Mouse (Mus musculus) right cerebral cortex, postnatal 14 days (tissue): ENCODE results near the gene Hal.

Experiments used
- DNase-seq: peaks from one replicate; pipeline ENCODE4 v3.0.0; 2022

Hal gene

GRCm38 (mm10) chr10:93488066-93488827 is at the start of gene Hal:
Gene Hal, plus strand, starts transcription at chr10:93488768.
- no peak for DNase-seq

GRCm38 (mm10) chr10:93441501-93441900 is 47.1 kb upstream of the Hal start:
- no peak for DNase-seq

DNA sequence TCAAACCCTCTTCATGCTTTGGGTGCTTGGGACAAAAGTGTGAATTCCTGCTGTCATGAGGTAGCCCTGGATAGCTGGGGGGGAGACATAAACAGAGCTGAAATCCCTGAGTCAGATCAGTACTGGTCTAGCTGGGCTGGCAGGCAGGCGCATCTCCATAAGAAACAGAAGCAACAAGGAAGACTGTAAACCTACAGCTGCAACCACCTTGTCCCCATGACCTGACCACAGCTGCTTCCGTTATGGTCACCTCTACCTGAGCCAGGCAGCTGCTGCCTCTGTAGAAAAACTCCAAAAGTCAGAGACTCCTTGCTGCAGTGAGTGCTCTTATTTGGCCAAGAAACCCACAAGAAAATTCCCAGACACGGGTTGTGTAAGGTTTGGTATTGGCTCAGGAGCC is 46.4 kb upstream of the Hal start:
- no peak for DNase-seq

DNA sequence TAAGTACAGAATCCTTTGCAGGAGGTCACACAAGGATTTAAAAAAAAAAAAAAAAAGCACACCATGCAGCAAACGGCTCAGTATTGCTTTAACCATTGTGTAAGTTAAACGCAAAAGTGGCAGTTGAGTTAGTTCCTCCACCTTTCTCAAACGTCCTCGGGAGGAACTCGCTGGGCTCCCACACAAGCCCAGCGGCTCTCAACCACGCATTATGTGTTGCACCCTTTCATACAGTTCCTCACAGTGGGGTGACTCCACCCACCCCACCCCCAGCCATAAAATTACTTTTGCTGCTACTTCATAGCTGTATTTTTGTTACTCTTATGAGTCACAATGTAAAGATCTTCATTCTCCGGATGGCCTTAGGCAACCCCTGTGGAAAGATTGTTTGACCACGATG is 44.2 kb upstream of the Hal start:
- DNase-seq, result no peak

- DNase-seq, result no peak
Observed at GRCm38 (mm10) chr10:93447398-93447797, 41.2 kb upstream of the Hal start.

DNA sequence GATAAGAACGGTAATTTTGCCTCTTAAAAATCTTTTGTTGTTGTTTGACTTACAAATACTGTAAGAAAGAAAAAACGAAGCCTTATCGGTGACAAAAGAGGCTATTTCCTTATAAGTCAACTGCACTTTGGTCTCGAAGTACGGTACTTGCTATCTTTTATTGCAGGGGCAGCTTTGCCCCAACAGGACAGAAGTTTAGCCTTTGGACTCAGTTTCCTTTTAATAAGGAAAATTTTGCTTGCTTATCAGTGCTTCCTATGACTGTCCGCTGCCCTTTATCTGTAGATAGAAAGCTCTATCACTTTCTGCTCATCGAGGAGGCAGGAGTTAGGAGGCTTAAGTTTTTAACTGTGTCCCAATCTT is 33.9 kb upstream of the Hal start:
- DNase-seq, result no peak

- no peak for DNase-seq
Observed at GRCm38 (mm10) chr10:93460106-93460505, 28.5 kb upstream of the Hal start.

- no peak for DNase-seq
Observed at GRCm38 (mm10) chr10:93462692-93463382, 25.7 kb upstream of the Hal start.

GRCm38 (mm10) chr10:93463611-93464010 is 25.0 kb upstream of the Hal start:
- no peak for DNase-seq

DNA sequence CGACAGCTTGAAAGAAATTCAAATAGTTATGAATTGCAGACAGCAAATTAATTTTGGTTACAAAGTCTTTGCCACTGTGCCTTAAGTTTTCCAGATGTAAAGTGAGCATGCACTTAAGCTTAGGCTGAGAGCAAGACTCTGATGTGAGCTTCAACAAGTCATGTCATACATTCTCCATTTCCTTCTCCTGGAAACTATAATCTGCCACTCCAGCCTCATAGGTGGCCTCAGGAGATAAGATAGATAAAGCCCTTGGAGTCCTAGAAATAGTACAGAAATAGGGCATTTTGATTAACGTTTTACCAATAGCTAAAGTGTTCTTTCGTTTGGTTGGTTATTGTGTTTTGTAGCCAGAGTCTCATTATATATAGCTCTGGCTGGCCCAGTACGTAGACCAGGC is 21.3 kb upstream of the Hal start:
- DNase-seq, result no peak

GRCm38 (mm10) chr10:93467791-93468190 is 20.8 kb upstream of the Hal start:
- no peak for DNase-seq

- DNase-seq, result peak; percentile 89
Observed at GRCm38 (mm10) chr10:93471415-93471814, 17.2 kb upstream of the Hal start.

DNA sequence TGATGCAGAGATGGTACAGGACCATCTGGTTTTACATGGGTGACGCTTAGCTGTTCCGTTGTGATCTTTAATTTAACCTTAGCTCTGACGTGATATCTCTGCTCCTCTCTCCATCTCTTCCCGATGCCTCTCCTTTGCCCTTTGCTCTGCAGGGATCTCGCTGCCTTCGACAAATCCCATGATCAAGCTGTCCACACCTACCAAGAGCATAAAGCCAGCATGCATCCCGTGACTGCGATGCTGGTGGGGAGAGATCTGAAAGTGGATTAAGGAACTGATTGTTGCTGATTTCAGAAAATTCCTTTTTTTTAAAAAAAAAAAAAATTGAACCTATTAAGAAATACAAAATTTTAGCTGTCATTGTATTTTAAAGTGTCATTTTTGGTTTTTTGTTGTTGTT is 4.1 kb upstream of the Hal start:
- DNase-seq, result no peak

DNA sequence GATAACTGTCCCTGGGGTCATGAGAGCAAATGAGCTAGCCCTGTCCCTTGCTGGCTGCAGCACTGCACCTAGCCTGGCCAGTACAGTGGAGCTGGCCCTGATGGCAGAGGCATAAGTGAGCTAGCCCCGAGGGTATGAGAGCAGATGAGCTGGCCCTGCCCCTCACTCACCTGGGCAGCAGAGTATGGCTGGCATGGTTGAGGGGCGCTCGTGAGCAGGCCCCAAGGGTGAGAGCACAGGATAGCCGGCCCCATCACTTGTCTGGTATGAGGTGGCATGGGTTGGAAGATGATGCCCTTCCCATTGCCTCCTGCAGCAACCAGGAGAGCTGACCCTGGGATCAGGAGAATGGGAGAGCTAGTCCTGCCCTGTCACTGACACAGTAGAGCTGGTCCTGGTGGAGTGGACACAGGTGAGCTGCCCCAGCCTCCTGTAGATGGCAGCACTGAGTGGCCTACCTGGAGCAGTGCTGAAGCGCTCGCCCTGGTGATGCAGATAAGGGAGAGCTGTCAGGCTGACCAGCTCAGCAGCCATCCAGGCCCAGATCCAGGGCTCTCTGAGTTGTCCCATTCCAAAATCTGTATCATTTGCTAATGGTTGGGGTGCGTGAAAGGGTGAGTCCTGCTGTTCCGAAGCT is 3.4 kb upstream of the Hal start:
- no peak for DNase-seq

DNA sequence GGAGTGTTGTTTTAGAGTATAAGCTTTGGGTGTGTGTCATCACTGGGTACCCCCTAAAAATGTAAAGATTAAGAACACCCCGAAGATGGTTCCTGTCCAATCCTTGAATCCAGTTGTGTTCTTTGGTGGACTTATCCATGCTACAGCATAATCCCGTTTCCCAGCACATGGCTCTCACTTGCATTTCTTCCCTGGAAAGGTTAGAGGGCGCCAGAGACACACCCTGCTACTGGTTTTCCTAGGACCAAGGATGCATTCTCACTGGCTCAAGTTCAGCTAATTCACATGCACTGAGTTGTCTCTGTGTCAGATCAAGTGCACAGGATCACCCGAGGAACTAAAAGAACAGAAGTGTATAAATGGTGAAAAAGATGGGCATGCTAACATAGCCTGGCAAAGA is 1.9 kb upstream of the Hal start:
- DNase-seq, result no peak

DNA sequence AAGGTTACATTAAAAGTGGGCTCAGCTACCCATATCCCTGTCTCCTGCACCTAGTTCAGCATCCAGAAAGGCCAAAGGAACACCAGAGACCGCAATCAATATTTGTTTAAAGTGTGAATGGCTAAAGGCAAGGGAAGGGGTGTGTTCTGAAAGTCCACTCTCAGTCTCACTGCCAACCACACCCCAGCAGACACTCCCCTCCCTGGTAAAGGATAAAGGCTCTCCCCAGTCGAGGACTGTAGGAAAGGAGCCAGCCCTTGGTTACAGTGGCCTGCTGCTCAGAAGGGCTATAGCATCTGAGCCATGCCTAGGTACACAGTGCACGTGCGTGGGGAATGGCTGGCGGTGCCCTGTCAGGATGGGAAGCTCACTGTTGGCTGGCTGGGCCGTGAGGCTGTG is 259 bp downstream of the Hal start:
- DNase-seq, result no peak

DNA sequence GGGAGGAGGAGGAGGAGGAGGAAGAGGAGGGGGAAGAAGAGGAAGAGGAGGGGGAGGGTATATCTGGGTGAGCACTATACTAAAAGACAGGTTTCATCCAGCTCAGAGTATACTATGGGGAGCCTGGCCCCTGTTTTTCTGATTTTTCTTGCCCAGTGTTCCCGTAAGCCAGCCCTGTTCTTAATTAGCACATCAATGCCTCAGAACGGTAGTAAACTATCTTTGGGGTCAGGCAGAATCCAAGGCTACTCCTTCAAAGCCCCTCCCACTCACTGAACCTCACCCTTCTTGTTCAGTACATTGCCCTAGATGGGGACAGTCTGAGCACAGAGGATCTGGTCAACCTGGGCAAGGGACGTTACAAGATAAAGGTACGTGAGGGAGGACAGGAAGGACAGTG is 1.9 kb downstream of the Hal start:
- no peak for DNase-seq

DNA sequence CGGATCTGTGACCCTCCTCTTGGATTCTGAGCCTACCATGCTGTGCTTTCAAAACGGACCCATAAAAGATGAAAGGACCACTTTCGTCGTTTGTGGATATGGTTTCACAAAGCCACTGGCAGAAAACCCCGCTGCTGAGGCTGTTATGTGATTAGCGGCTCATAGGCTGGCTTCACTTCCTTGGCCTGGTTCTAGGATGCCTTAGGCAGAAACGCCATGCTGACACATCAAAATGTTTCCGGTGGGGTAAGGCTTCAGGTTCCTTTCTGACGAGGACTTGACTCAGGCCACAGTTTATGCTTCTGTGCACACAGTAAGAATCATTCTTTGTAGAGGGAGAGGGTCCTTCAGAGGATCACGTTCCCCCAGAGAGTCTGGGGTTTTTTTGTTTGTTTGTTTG is 12.3 kb downstream of the Hal start:
- no peak for DNase-seq

DNA sequence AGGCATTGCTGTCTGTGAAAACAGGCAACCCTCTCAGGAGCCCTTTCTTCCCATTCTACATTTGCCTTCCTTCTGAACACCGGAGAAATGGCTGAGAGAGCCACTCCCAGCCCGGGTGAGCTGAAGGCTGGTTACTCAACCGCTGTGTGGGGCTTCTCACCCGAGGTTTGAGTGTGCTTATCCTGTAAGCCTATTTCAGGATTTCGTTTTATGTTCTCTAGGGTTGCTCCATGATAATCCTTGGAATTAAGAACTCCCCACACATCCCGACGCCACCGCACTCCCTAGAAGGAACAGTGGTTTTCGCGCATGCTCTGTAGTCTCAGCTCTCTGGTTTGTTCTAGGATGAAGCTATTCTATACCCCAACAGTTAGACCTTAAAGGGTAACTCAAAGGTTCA is 12.8 kb downstream of the Hal start:
- DNase-seq, result no peak

- no peak for DNase-seq
Observed at GRCm38 (mm10) chr10:93508383-93508970, 19.9 kb downstream of the Hal start.

DNA sequence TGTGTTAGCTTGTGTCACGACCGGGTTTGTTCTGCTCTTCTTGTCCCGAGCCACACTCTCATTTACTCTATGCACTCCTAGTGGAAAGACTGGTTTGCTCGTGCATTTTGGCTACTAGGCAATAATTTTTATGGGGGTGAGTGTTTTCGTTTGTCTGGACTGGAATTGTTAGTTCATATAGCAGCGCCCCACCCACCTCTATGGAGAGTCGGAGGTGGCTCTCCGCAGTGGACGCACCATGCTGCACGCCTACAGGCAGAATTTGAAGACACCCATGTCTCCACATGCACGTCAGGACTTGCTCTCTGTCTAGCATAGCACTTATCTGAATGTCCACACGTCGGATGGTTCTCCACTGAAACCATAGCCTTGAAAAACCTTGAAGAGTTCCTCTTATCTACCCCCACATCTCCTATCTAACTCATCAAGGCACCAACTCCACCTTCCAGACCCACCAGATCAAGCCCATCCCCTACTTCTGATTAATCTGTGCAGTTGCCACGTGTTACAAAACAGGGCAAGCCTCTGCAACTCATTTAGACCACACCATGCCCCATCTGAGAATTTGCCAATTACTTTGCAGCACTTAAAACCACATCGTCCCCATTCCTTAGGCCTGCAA is 21.1 kb downstream of the Hal start:
- DNase-seq, result no peak

- DNase-seq, result no peak
Observed at GRCm38 (mm10) chr10:93515419-93515818, 26.9 kb downstream of the Hal start.

- no peak for DNase-seq
Observed at GRCm38 (mm10) chr10:93515927-93516326, 27.4 kb downstream of the Hal start.
